Mouse (Mus musculus): ENCODE data around the gene Capn9. TPM values are rescaled to one million over a fixed set of nuclear protein-coding genes. Genes with fewer than 3 reads are reported as not detected.

Capn9 gene
- polyA plus RNA-seq, 1 experiment from 2014 or later, result 0.03 TPM

DNA sequence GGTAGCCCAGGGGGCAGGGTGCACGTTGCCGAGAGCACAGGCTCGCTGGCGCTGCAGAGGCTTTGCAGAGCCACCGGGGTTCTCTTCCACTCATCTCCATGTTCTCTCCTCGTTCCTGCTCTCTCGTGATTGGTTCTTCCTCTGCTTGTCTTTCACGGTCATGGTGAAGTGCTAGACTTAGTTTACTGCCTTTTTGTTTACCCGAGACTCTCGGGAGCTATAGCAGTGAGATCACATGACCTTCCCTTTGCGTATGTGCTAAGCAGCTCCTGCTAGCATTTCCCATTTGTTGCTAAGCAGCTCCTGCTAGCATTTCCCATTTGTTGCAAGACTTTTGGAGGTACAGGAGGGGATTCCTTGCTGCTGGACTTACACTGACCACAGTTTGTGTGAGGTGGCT lies 28.6 kb upstream of the Capn9 start:
- Histone ChIP-seq H3K4me1 (replicated peaks) (no peaks in the 10 kb centered on the region), H3K9ac (no peak overlapping the region), H3K4me2 (no peak overlapping the region), H3K36me3 (replicated peaks) (peaks cover 95% of the 10 kb centered on the region), H3K27ac (replicated peaks) (no peak overlapping the region), H3K27me3 (no peaks in the 10 kb centered on the region), H3K4me3 (replicated peaks) (no peak overlapping the region), H3K9me3 (replicated peaks) (no peaks in the 10 kb centered on the region)
- no peak for ATAC-seq (ENCODE audit: insufficient read depth)
- 66% methylated on average over 11 of the region's 11 CpGs for WGBS (ENCODE audit: insufficient replicate concordance)

DNA sequence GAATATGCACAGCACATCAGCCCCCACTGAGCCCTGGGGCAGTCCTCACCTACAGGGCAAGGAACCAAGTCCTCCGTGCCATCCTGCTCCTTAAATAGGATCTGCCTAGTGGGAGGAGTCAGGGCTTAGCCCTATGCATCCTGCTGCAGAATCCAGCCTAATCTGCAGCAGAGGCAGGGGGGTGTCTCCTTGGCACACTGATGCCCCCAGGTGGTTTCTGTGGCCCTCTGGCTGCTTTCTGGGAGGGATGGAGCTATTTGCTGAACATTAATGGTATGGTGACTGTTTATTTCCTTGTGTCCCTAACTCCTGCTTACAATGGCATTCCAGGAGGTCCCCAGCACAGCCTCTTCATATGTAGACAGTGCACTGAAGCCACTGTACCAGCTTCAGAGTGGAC lies 27.7 kb upstream of the Capn9 start:
- H3K27ac ChIP-seq (replicated peaks), result no peak overlapping the region
- no peaks in the 10 kb centered on the region for H3K27me3 ChIP-seq
- ATAC-seq (ENCODE audit: insufficient read depth), result no peak
- no peaks in the 10 kb centered on the region for H3K9me3 ChIP-seq (replicated peaks)
- H3K9ac ChIP-seq, result no peak overlapping the region
- H3K36me3 ChIP-seq (replicated peaks), result peaks cover 92% of the 10 kb centered on the region
- H3K4me2 ChIP-seq, result no peak overlapping the region
- H3K4me3 ChIP-seq (replicated peaks), result no peak overlapping the region
- no peaks in the 10 kb centered on the region for H3K4me1 ChIP-seq (replicated peaks)
- WGBS (ENCODE audit: insufficient replicate concordance), result 73% methylated on average over 1 of the region's 1 CpGs

DNA sequence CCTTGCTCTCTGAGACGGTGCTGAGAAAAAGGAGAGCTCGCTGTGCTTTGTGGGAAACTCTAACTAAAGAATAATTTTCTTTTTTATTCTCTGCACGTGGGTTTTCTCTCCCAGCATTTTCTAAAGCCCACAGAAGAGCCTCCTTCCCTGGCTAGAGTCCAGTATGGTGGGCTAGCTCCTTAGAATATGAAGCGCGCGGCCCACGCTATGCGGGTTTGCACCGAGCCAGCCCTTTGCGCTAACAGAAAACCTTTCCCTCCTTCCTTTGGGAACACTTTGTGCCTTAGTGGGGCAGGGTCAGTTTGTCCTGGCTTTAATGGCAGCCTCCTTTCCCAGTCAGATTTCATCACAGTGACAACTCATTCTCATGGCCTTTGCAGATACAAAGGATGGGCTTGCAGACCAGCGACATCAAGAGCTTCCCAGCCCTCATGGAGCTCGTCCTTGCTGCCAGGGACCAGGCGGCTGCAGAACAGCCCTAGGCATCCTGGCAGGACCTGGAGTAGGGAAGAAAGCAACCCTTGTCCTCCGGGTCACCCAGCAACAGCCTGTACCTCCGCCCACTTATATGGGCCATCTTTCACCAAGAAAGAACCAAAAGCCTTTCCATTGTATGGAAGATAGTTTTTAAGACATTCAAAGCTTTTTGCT lies 24.8 kb upstream of the Capn9 start:
- Histone ChIP-seq H3K4me1 (replicated peaks) (no peaks in the 10 kb centered on the region), H3K9ac (no peak overlapping the region), H3K9me3 (replicated peaks) (no peaks in the 10 kb centered on the region), H3K4me2 (no peak overlapping the region), H3K27ac (replicated peaks) (no peak overlapping the region), H3K4me3 (replicated peaks) (no peak overlapping the region), H3K36me3 (replicated peaks) (peaks cover 64% of the 10 kb centered on the region), H3K27me3 (no peaks in the 10 kb centered on the region)
- ATAC-seq (ENCODE audit: insufficient read depth), result no peak
- WGBS (ENCODE audit: insufficient replicate concordance), result 87% methylated on average over 15 of the region's 15 CpGs

DNA sequence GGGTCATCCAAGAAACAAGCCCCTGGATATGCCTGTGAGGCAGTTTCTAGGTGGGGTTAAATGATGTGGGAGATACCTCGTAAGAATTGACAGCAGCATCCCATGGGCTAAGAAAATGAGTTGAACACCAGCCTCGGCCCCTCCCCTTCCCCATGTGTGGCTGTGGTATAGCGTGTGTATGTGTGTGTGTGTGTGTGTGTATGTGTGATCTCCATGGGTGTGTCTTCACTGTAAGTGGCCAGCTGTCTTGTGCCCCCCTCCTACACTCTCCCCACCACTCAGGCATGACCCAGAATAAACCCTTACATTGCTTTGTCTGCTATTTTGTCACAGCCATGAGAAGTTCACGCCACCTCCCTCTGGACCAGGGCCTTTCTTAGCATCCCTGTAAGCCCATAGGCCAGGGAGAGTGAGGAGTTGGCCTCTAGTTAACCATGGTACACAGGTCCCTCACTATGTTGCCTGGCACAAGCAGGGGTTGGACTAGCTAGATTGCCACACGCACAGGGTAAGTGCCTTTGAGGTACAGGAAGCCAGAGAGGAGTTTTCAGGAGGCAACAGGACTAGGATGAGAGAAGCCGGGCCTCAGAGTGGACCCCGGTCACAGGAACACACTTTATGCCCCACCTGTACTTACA lies 20.7 kb upstream of the Capn9 start:
- no peaks in the 10 kb centered on the region for H3K27me3 ChIP-seq
- no peak overlapping the region for H3K27ac ChIP-seq (replicated peaks)
- no peak overlapping the region for H3K4me3 ChIP-seq (replicated peaks)
- no peak overlapping the region for H3K4me2 ChIP-seq
- H3K9me3 ChIP-seq (replicated peaks), result no peaks in the 10 kb centered on the region
- WGBS (ENCODE audit: insufficient replicate concordance), result 70% methylated on average over 7 of the region's 7 CpGs
- H3K4me1 ChIP-seq (replicated peaks), result no peaks in the 10 kb centered on the region
- no peak for ATAC-seq (ENCODE audit: insufficient read depth)
- H3K36me3 ChIP-seq (replicated peaks), result peaks cover 26% of the 10 kb centered on the region
- H3K9ac ChIP-seq, result no peak overlapping the region

DNA sequence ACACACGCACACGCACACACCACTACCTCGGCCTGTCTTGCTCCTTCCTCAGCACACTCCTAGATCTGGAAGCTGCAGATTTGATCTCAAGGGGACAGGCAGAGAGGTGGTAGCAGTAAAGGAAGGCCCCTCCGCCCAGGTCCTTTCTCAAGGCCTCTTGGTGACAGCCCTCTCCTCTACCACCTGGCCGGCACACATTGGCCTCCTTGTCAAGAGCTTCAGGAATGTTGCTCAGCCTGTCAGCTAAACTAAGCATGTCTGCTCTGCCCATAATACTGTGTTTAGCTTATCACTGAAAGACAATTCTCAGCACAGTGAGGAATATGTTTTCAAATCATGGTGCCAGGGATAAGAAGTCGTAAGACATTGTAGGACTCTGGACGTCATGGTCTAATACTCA lies 19.7 kb upstream of the Capn9 start:
- no peak overlapping the region for H3K9ac ChIP-seq
- H3K27ac ChIP-seq (replicated peaks), result no peak overlapping the region
- H3K36me3 ChIP-seq (replicated peaks), result peaks cover 17% of the 10 kb centered on the region
- no peaks in the 10 kb centered on the region for H3K27me3 ChIP-seq
- H3K9me3 ChIP-seq (replicated peaks), result no peaks in the 10 kb centered on the region
- no peak overlapping the region for H3K4me2 ChIP-seq
- no peak overlapping the region for H3K4me3 ChIP-seq (replicated peaks)
- 74% methylated on average over 7 of the region's 7 CpGs for WGBS (ENCODE audit: insufficient replicate concordance)
- no peak for ATAC-seq (ENCODE audit: insufficient read depth)
- H3K4me1 ChIP-seq (replicated peaks), result no peaks in the 10 kb centered on the region

DNA sequence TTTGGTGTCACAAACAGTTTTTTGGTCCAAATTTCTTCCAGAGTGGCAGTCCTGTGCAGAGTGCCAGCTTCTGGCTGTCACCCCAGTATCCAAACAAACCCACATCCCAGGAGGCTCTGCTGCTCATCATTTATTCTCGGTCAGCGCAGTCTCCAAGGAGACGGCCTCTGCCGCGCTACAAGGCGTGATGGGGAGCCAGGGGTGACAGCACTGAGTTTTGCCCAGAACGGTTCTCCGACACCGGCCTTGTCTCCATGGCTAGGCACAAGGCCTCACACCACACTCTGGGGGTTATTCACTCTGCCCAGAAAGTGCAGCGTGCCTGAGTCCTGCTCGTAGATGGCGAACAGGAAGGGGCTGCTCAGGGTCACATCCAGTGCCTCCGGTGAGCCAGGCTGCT lies 19.3 kb upstream of the Capn9 start:
- H3K36me3 ChIP-seq (replicated peaks), result peaks cover 12% of the 10 kb centered on the region
- 84% methylated on average over 13 of the region's 13 CpGs for WGBS (ENCODE audit: insufficient replicate concordance)
- no peak overlapping the region for H3K4me2 ChIP-seq
- no peaks in the 10 kb centered on the region for H3K9me3 ChIP-seq (replicated peaks)
- H3K4me3 ChIP-seq (replicated peaks), result no peak overlapping the region
- no peak overlapping the region for H3K9ac ChIP-seq
- H3K27ac ChIP-seq (replicated peaks), result no peak overlapping the region
- no peaks in the 10 kb centered on the region for H3K4me1 ChIP-seq (replicated peaks)
- no peak for ATAC-seq (ENCODE audit: insufficient read depth)
- no peaks in the 10 kb centered on the region for H3K27me3 ChIP-seq

DNA sequence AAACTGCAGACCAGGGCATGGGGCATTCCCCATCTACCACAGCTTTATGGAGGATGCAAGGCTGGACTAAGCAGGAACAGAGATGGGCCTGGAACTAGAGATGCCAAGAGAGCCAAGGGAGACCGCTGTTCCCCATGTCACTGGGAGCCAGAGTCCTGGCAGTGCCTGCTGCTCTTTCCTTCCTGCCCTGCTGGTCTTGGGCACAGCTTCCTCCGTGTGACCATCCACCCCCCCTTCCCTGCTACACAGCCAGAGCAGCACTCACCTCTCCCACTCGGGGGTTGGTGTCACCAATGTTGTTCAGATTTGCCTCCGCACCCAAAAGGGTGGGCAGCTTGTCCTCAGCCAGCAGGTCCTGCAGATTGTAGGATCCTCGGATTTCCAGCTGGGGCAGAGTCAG lies 18.4 kb upstream of the Capn9 start:
- no peak overlapping the region for H3K4me2 ChIP-seq
- 47% methylated on average over 5 of the region's 5 CpGs for WGBS (ENCODE audit: insufficient replicate concordance)
- peaks cover 4% of the 10 kb centered on the region for H3K36me3 ChIP-seq (replicated peaks)
- no peak overlapping the region for H3K4me3 ChIP-seq (replicated peaks)
- H3K4me1 ChIP-seq (replicated peaks), result no peaks in the 10 kb centered on the region
- no peaks in the 10 kb centered on the region for H3K27me3 ChIP-seq
- H3K9ac ChIP-seq, result no peak overlapping the region
- ATAC-seq (ENCODE audit: insufficient read depth), result no peak
- H3K27ac ChIP-seq (replicated peaks), result no peak overlapping the region
- H3K9me3 ChIP-seq (replicated peaks), result no peaks in the 10 kb centered on the region

DNA sequence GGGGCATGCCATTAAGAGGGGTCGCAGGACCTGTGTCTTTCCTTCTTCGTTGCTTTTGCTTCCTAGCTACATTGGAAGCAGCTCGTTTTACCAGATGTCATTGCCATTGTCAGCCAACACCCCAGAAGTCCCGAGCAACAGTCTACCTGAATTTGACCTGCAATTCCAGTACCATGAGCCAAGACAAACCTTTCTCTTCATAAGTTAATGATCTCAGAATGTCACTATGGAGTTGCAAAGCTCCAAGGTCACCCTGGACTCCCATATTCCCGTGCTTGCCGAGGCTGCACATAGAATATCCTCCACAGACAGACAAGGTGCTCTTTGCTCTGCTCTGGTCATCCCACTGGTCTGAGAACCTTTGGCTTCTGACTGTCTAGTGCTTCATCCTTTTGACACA lies 8.8 kb upstream of the Capn9 start:
- Histone ChIP-seq H3K4me1 (replicated peaks) (peaks cover 10% of the 10 kb centered on the region; the same call in 1 of the 2 replicates), H3K9me3 (replicated peaks) (no peaks in the 10 kb centered on the region), H3K9ac (no peak overlapping the region), H3K4me3 (replicated peaks) (no peak overlapping the region; the same call in 1 of the 2 replicates), H3K27ac (replicated peaks) (no peak overlapping the region), H3K27me3 (no peaks in the 10 kb centered on the region), H3K36me3 (replicated peaks) (no peaks in the 10 kb centered on the region), H3K4me2 (peak overlapping the region; percentile 41)
- WGBS (ENCODE audit: insufficient replicate concordance), result 51% methylated on average over 6 of the region's 6 CpGs
- no peak for ATAC-seq (ENCODE audit: insufficient read depth)

DNA sequence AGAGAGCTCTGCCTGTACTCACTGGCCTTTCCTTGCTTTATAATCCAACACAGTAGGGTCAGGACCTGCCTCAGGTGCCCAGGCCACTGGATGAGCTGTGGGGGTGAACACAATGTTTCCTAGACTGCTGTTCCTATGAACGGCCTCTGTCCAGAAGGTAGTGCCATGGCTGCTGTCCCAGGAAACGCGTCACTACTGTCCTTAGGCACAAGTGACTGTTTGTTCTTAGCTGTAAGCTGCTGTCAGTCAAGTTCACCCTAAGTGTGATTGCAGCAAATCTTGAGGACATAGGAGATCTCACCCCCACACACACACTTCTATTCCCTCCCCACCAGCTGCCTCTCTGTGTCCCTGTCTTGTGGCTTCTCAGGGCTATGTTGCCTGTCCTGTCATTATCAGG lies 8.3 kb upstream of the Capn9 start:
- no peaks in the 10 kb centered on the region for H3K27me3 ChIP-seq
- peak overlapping the region; percentile 25; the same call in 1 of the 2 replicates for H3K27ac ChIP-seq (replicated peaks)
- no peaks in the 10 kb centered on the region for H3K9me3 ChIP-seq (replicated peaks)
- 65% methylated on average over 3 of the region's 3 CpGs for WGBS (ENCODE audit: insufficient replicate concordance)
- peaks cover 12% of the 10 kb centered on the region; the same call in 1 of the 2 replicates for H3K4me1 ChIP-seq (replicated peaks)
- H3K36me3 ChIP-seq (replicated peaks), result no peaks in the 10 kb centered on the region
- ATAC-seq (ENCODE audit: insufficient read depth), result no peak
- H3K9ac ChIP-seq, result no peak overlapping the region
- H3K4me3 ChIP-seq (replicated peaks), result peak overlapping the region; percentile 44; the same call in 1 of the 2 replicates
- H3K4me2 ChIP-seq, result peak overlapping the region; percentile 41

DNA sequence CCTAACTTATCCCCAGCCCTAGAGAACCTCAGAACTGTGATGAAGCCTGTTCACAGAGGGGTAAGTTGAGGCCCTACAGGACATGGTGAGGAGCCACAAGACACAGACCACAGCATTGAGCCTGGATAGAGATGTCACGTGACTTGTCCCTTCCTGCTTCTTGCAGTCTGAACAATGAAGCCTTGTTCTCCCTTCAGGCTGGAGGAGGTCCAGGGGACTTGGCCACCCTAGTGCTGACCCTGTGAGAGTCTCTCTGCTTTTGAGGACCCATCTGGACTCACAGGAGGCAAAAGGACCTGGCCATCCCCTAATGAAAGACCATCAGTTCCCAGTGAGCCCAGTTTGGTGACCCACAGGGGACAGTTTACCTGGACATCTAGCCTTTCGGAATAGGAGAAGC lies 6.8 kb upstream of the Capn9 start:
- Histone ChIP-seq H3K4me3 (replicated peaks) (peak overlapping the region; percentile 44), H3K9me3 (replicated peaks) (no peaks in the 10 kb centered on the region), H3K27me3 (no peaks in the 10 kb centered on the region), H3K4me1 (replicated peaks) (peaks cover 22% of the 10 kb centered on the region), H3K4me2 (peak overlapping the region; percentile 21), H3K9ac (peak overlapping the region; percentile 15; the same call in 1 of the 2 replicates), H3K36me3 (replicated peaks) (no peaks in the 10 kb centered on the region), H3K27ac (replicated peaks) (peak overlapping the region; percentile 78)
- WGBS (ENCODE audit: insufficient replicate concordance), result 40% methylated on average over 2 of the region's 2 CpGs
- ATAC-seq (ENCODE audit: insufficient read depth), result no peak

DNA sequence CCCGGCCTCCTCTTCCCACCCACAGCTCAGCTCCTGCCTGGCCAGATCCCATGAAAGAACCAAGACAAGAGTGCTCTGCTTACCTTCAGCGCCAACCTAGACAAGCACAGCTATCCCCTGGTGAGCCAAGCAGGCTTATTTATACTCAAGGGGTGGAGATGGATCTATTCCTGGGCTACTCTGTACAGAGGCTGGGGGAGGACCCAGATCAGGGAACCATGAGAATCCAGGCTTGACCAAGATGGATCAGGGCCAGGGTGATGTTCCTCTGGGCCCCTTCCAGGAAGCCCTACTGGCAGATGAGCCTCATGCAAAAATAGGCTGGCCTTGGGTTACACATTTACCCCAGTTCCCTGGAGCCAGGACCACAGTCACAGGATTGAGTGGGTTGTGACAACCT lies 6.3 kb upstream of the Capn9 start, which contains the start of gene Agt:
Agt (minus strand) TSS at position 114 of the 400 bp plus-strand sequence.
- no peaks in the 10 kb centered on the region for H3K9me3 ChIP-seq (replicated peaks)
- peak within 1 kb of the TSS; percentile 44 for H3K4me3 ChIP-seq (replicated peaks)
- H3K27ac ChIP-seq (replicated peaks), result peak within 1 kb of the TSS; percentile 78
- 57% methylated on average over 2 of the region's 2 CpGs for WGBS (ENCODE audit: insufficient replicate concordance)
- H3K9ac ChIP-seq, result peak within 1 kb of the TSS; percentile 15; the same call in 1 of the 2 replicates
- peak; percentile 66 for ATAC-seq (ENCODE audit: insufficient read depth)
- H3K4me2 ChIP-seq, result peak within 1 kb of the TSS; percentile 44
- H3K27me3 ChIP-seq, result no peaks in the 10 kb centered on the region
- peaks cover 22% of the 10 kb centered on the region for H3K4me1 ChIP-seq (replicated peaks)
- H3K36me3 ChIP-seq (replicated peaks), result no peaks in the 10 kb centered on the region

All from liver, embryonic 15.5 days (tissue).